Mouse (Mus musculus) adipose tissue, adult 10 weeks (tissue): ENCODE data around the gene Hamp2. TPM values are rescaled to one million over a fixed set of nuclear protein-coding genes. Genes with fewer than 3 reads are reported as not detected.

Experiments used
- polyA plus RNA-seq: library from polyadenylated mRNA; stranded (reverse); fragments of 350-450 nt; fragmentation: Illumina TruSeq; extraction: RNeasy Lipid Tissue Mini Kit (QIAGEN cat#74804); gene quantifications from one replicate; pipeline ENCODE4 v1.2.3, GENCODE M21; 2014; ENCODE audit warnings: low read depth, low replicate concordance

Gene Hamp2
- not detected for polyA plus RNA-seq

GRCm38 (mm10) chr7:30924581-30924980 is at the start of gene Hamp2:
Gene Hamp2, minus strand, starts transcription at chr7:30924681.

GRCm38 (mm10) chr7:30973501-30974289 is 49.2 kb upstream of the Hamp2 start, which contains the start of gene Fam187b:
Gene Fam187b, plus strand, starts transcription at chr7:30973790.

DNA sequence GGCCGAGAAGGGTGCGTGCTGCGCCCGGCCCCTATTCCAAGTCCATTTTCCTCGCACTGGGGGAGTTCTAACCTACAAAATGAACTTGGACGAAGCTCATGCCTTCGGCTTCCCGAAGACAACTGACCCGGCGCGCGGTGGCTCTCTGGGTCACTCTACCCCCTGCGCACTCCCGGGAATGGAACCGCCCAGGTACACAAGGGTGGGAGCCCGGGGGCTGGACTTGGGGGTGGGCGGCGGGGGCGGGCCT is 48.7 kb upstream of the Hamp2 start, which contains the start of gene Lsr:
TSS of gene Lsr (minus strand) at position 214 of the 250 bp plus-strand sequence.

DNA sequence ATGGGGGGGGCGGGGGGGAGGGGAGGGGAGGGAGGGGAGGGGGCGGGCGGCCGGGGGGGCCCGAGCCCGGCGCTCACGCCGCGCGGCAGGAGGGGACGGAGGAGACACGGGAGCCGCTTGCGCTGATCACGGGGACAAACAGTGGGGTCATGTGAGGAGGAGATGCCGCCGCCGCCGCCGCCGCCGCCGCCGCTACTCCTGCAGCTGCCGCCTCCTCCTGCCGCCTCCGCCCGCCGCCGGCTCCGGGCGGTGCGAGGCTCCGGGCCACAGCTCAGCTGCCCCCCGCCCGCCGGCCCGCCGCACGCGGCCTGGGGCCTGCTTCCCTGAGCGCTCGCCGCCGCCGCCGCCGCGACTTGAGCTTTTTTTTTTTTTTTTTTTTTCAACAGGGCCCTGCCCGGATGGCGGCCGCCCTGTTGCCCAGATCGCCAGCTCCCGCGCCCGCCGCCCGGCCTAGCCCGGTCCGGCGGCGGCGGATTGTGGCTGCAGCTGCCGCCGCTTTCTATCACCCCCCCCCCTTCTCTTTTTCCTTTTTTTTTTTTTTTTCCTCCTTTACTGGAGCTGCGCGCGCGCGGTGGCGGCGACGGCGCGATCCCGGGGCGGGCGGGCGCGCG is 32.4 kb upstream of the Hamp2 start, which contains the start of gene Usf2:
TSS of gene Usf2 (minus strand) at position 48 of the 611 bp plus-strand sequence.

GRCm38 (mm10) chr7:30943909-30944635 is 19.6 kb upstream of the Hamp2 start, which contains the start of gene Hamp:
Gene Hamp, minus strand, starts transcription at chr7:30944032.

GRCm38 (mm10) chr7:30914732-30915131 is 9.7 kb downstream of the Hamp2 start, which contains the start of gene Mag:
Gene Mag, minus strand, starts transcription at chr7:30914873.

GRCm38 (mm10) chr7:30880176-30880575 is 44.3 kb downstream of the Hamp2 start, which contains the start of gene Cd22:
Gene Cd22, minus strand, starts transcription at chr7:30880342.

Other genes with a start within 250 kb of the Hamp2 start
- not detected for gene 2200002J24Rik, start 225.8 kb downstream of the Hamp2 start, polyA plus RNA-seq
- gene Atp4a, start 212.5 kb downstream of the Hamp2 start, polyA plus RNA-seq, result 66.9 TPM
- gene Tmem147, start 195.1 kb downstream of the Hamp2 start, polyA plus RNA-seq, result 135 TPM
- gene Gapdhs, start 181.0 kb downstream of the Hamp2 start, polyA plus RNA-seq, result 58.5 TPM
- 31.5 TPM for gene Sbsn, start 173.2 kb downstream of the Hamp2 start, polyA plus RNA-seq
- gene Dmkn, start 160.9 kb downstream of the Hamp2 start, polyA plus RNA-seq, result 12.2 TPM
- not detected for gene Krtdap, start 136.8 kb downstream of the Hamp2 start, polyA plus RNA-seq
- 29.9 TPM for gene Ffar2, start 100.9 kb downstream of the Hamp2 start, polyA plus RNA-seq
- gene Ffar3, start 68.5 kb downstream of the Hamp2 start, polyA plus RNA-seq, result not detected
- gene Ffar1, start 63.1 kb downstream of the Hamp2 start, polyA plus RNA-seq, result not detected
- 0.56 TPM for gene Cd22, start 44.3 kb downstream of the Hamp2 start, polyA plus RNA-seq
- 0.88 TPM for gene Mag, start 9.8 kb downstream of the Hamp2 start, polyA plus RNA-seq
- gene Hamp, start 19.4 kb upstream of the Hamp2 start, polyA plus RNA-seq, result not detected
- 105 TPM for gene Usf2, start 32.1 kb upstream of the Hamp2 start, polyA plus RNA-seq
- gene Lsr, start 48.8 kb upstream of the Hamp2 start, polyA plus RNA-seq, result 45.5 TPM
- gene Fam187b, start 49.1 kb upstream of the Hamp2 start, polyA plus RNA-seq, result 13.2 TPM
- 69.0 TPM for gene Fxyd5, start 117.8 kb upstream of the Hamp2 start, polyA plus RNA-seq
- gene Fxyd7, start 126.8 kb upstream of the Hamp2 start, polyA plus RNA-seq, result 0.88 TPM
- gene Fxyd1, start 132.5 kb upstream of the Hamp2 start, polyA plus RNA-seq, result 169 TPM
- gene Lgi4, start 134.7 kb upstream of the Hamp2 start, polyA plus RNA-seq, result 5.6 TPM
- 48.8 TPM for gene Fxyd3, start 152.0 kb upstream of the Hamp2 start, polyA plus RNA-seq
- 18.4 TPM for gene Hpn, start 190.6 kb upstream of the Hamp2 start, polyA plus RNA-seq
- 15.7 TPM for gene Scn1b, start 202.3 kb upstream of the Hamp2 start, polyA plus RNA-seq
- 39.2 TPM for gene Gramd1a, start 231.2 kb upstream of the Hamp2 start, polyA plus RNA-seq